Mouse (Mus musculus) forebrain, embryonic 13.5 days (tissue): ENCODE data around the gene Lrrc75b. TPM values are rescaled to one million over a fixed set of nuclear protein-coding genes. Genes with fewer than 3 reads are reported as not detected.

Experiments
- ATAC-seq: fragments of 200-750 bp; cut with Nextera tagmentation; 2 replicates; pipeline ENCODE4 v1.8.0; 2017
- H3K27ac ChIP-seq: fragments of 300-500 bp; sonication (generic); 2 replicates; pipeline ENCODE4 v1.5.1; 2015; ENCODE audit warnings: inconsistent platforms, mild to moderate bottlenecking, moderate library complexity
- H3K27me3 ChIP-seq: fragments of 300-500 bp; sonication (generic); 2 replicates; pipeline ENCODE4 v1.6.1; 2015; ENCODE audit warnings: mild to moderate bottlenecking, inconsistent platforms
- H3K36me3 ChIP-seq: fragments of 300-500 bp; sonication (generic); 2 replicates; pipeline ENCODE4 v1.6.1; 2015; ENCODE audit warnings: mild to moderate bottlenecking, inconsistent platforms; ENCODE audit not compliant: poor library complexity, severe bottlenecking
- H3K4me1 ChIP-seq: fragments of 300-500 bp; sonication (generic); 2 replicates; pipeline ENCODE4 v1.6.1; 2015; ENCODE audit warnings: inconsistent platforms
- H3K4me2 ChIP-seq: fragments of 300-500 bp; sonication (generic); 2 replicates; pipeline ENCODE4 v1.6.1; 2015; ENCODE audit warnings: inconsistent platforms, mild to moderate bottlenecking, moderate library complexity
- H3K4me3 ChIP-seq: fragments of 300-500 bp; sonication (generic); 2 replicates; pipeline ENCODE4 v1.5.1; 2015; ENCODE audit warnings: mild to moderate bottlenecking, inconsistent platforms
- H3K9ac ChIP-seq: fragments of 300-500 bp; sonication (generic); 2 replicates; pipeline ENCODE4 v1.6.1; 2015; ENCODE audit warnings: mild to moderate bottlenecking, inconsistent platforms
- H3K9me3 ChIP-seq: fragments of 300-500 bp; sonication (generic); replicated peaks from 2 replicates; pipeline ENCODE4 v1.6.1; 2016; ENCODE audit warnings: inconsistent platforms
- WGBS: fragments of 180-500 bp; shearing (Covaris S2); methylation state at CpG from one replicate; pipeline ENCODE4 v1.1.7; 2015; 5-methylcytosine and 5-hydroxymethylcytosine counted together
- polyA plus RNA-seq: library from polyadenylated mRNA; unstranded; fragments of >200 nt; fragmentation: Nextera tagmentation; extraction: Ambion mirVana; gene quantifications from 2 replicates; pipeline ENCODE4 v1.2.1, GENCODE M21; 2015

The Lrrc75b gene
- polyA plus RNA-seq, 1 experiment from 2014 or later = 10.4 TPM

GRCm38 (mm10) chr10:75566321-75566720 is 6.2 kb upstream of the Lrrc75b start:
- Histone ChIP-seq H3K4me2 (no peak overlapping the region), H3K27me3 (peaks cover 28% of the 10 kb centered on the region), H3K4me3 (no peak overlapping the region), H3K9ac (no peak overlapping the region), H3K27ac (no peak overlapping the region), H3K4me1 (no peaks in the 10 kb centered on the region), H3K9me3 (no peaks in the 10 kb centered on the region), H3K36me3 (no peaks in the 10 kb centered on the region)
- ATAC-seq = no peak
- WGBS = 86% methylated on average over 5 of the region's 5 CpGs

DNA sequence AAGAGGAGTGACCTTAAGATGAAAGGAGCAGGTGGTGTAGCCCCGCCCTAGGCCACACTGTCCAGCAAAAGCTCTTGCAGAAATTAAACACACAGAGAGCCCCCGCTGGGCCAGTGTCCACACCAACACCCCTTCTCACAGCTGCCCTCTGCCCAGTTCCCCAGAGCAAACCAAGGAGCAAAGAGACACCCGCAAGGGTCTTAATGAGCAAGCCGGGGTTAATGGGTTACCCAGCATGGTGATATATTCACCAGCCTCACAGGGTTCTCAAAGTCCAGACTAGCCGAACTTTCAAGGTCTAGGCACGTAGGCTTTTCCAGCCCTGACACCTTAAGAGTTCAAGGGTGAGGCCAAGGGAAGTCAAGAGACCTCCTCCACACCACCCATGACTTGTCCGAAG is 5.8 kb upstream of the Lrrc75b start:
- H3K9ac ChIP-seq = no peak overlapping the region
- H3K9me3 ChIP-seq = no peaks in the 10 kb centered on the region
- H3K4me1 ChIP-seq = peaks cover 2% of the 10 kb centered on the region; the same call in 1 of the 2 replicates
- H3K27ac ChIP-seq = no peak overlapping the region
- no peaks in the 10 kb centered on the region for H3K36me3 ChIP-seq
- WGBS = 80% methylated on average over 7 of the region's 7 CpGs
- no peak overlapping the region for H3K4me2 ChIP-seq
- H3K4me3 ChIP-seq = no peak overlapping the region
- peaks cover 32% of the 10 kb centered on the region for H3K27me3 ChIP-seq
- ATAC-seq = no peak

GRCm38 (mm10) chr10:75565436-75565835 is 5.3 kb upstream of the Lrrc75b start:
- peaks cover 7% of the 10 kb centered on the region for H3K4me1 ChIP-seq
- H3K9ac ChIP-seq = no peak overlapping the region
- no peak for ATAC-seq
- H3K27me3 ChIP-seq = peaks cover 36% of the 10 kb centered on the region
- H3K36me3 ChIP-seq = no peaks in the 10 kb centered on the region
- H3K9me3 ChIP-seq = no peaks in the 10 kb centered on the region
- 74% methylated on average over 6 of the region's 6 CpGs for WGBS
- no peak overlapping the region for H3K4me2 ChIP-seq
- H3K27ac ChIP-seq = no peak overlapping the region
- H3K4me3 ChIP-seq = no peak overlapping the region

GRCm38 (mm10) chr10:75564687-75565265 is 4.6 kb upstream of the Lrrc75b start:
- Histone ChIP-seq H3K4me1 (peaks cover 11% of the 10 kb centered on the region), H3K4me2 (no peak overlapping the region), H3K9ac (no peak overlapping the region), H3K9me3 (no peaks in the 10 kb centered on the region), H3K4me3 (no peak overlapping the region), H3K36me3 (no peaks in the 10 kb centered on the region), H3K27me3 (peaks cover 39% of the 10 kb centered on the region), H3K27ac (no peak overlapping the region)
- no peak for ATAC-seq
- 91% methylated on average over 12 of the region's 12 CpGs for WGBS

- ATAC-seq = no peak
- Histone ChIP-seq H3K4me2 (no peak overlapping the region), H3K27me3 (peaks cover 34% of the 10 kb centered on the region), H3K4me1 (peaks cover 30% of the 10 kb centered on the region), H3K4me3 (no peak overlapping the region), H3K27ac (no peak overlapping the region), H3K9ac (no peak overlapping the region), H3K36me3 (no peaks in the 10 kb centered on the region), H3K9me3 (no peaks in the 10 kb centered on the region)
- 83% methylated on average over 8 of the region's 8 CpGs for WGBS
Measured at GRCm38 (mm10) chr10:75562596-75562995, 2.5 kb upstream of the Lrrc75b start.

- H3K4me1 ChIP-seq = peaks cover 44% of the 10 kb centered on the region
- no peak for ATAC-seq
- peaks cover 34% of the 10 kb centered on the region for H3K27me3 ChIP-seq
- no peaks in the 10 kb centered on the region for H3K9me3 ChIP-seq
- peak within 1 kb of the TSS; percentile 90 for H3K9ac ChIP-seq
- WGBS = 51% methylated on average over 10 of the region's 10 CpGs
- H3K36me3 ChIP-seq = no peaks in the 10 kb centered on the region
- peak within 1 kb of the TSS; percentile 81 for H3K27ac ChIP-seq
- H3K4me3 ChIP-seq = peak within 1 kb of the TSS; percentile 64
- peak within 1 kb of the TSS; percentile 94 for H3K4me2 ChIP-seq
Measured at GRCm38 (mm10) chr10:75561071-75561654, 1.0 kb upstream of the Lrrc75b start, which contains the start of gene Ggt1. TSS of gene Ggt1 (plus strand) at chr10:75561604.

DNA sequence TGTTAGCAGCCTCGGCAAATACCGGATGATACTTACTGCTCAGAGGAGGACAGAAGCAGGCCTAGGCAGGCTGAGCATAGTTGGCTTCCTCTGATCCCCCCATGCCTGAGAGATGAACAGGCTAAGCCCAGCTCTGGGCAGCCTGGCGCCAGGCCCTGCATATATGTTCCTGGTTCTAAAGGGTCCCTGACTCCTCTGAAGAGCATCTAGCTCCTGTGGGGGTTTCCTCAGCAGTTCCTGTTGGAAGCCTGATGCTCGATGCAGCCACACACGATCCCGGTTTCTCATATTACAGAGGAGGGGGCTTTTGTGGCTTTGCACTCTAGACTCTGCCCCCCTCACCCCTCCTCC is 394 bp upstream of the Lrrc75b start:
- peak overlapping the region; percentile 81 for H3K27ac ChIP-seq
- ATAC-seq = 0 out of 2 replicates have a peak, but pooled peaks have one; percentile 3
- peak overlapping the region; percentile 64 for H3K4me3 ChIP-seq
- WGBS = 11% methylated on average over 6 of the region's 6 CpGs
- H3K9ac ChIP-seq = peak overlapping the region; percentile 90
- H3K4me1 ChIP-seq = peaks cover 51% of the 10 kb centered on the region
- no peaks in the 10 kb centered on the region for H3K9me3 ChIP-seq
- H3K4me2 ChIP-seq = peak overlapping the region; percentile 94
- peaks cover 34% of the 10 kb centered on the region for H3K27me3 ChIP-seq
- H3K36me3 ChIP-seq = no peaks in the 10 kb centered on the region

GRCm38 (mm10) chr10:75559041-75559675 is 972 bp downstream of the Lrrc75b start:
- H3K27me3 ChIP-seq = peaks cover 30% of the 10 kb centered on the region
- peak overlapping the region; percentile 94 for H3K4me2 ChIP-seq
- peak overlapping the region; percentile 64 for H3K4me3 ChIP-seq
- H3K27ac ChIP-seq = peak overlapping the region; percentile 81
- peak overlapping the region; percentile 90 for H3K9ac ChIP-seq
- 3% methylated on average over 14 of the region's 14 CpGs for WGBS
- no peaks in the 10 kb centered on the region for H3K9me3 ChIP-seq
- H3K4me1 ChIP-seq = peaks cover 55% of the 10 kb centered on the region
- H3K36me3 ChIP-seq = peaks cover under 1% of the 10 kb centered on the region; the same call in 1 of the 2 replicates
- ATAC-seq = peak; percentile 3; the same call in 1 of the 2 replicates

DNA sequence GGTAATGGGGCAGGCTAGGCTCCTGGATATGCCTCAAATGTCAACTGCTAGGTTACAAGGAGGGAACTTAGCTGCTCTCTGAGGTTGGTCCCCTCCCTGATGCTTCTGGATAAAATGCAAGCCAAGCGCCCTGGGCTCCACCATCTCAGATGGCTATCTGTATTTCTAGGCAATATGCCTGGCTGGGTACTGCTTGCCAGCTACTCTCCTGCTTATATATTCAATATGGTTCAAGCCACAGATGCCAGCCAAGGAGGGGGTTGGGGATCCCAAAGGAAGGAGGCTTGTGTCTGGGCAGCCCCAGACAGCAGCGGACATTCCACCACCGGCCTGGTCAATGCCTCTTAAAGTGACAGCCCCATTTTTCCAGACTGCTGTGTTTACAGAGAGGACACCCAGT is 1.6 kb downstream of the Lrrc75b start:
- ATAC-seq = peak; percentile 43
- H3K4me2 ChIP-seq = peak overlapping the region; percentile 94
- peaks cover 25% of the 10 kb centered on the region for H3K27me3 ChIP-seq

DNA sequence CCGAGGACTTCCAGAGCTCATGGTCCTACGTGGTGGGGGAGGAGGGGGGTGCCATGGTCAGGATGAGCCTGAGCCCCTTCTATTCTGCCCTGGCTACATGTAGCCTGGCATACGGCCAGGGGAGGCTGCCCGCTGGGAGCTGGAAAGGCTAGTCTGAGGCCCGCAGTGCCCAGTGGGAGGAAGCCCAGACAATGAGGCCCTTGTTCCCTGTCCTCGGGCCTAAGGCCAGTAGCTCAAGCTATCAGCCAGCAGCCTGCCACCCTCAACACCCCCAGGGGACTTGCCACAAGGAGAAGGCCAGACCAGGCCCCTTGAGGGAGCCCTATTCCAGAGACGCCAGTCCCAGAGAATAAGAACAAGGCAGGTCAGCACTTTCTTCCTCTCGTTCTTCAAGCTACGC is 4.1 kb downstream of the Lrrc75b start:
- 21% methylated on average over 9 of the region's 9 CpGs for WGBS
- peaks cover 8% of the 10 kb centered on the region for H3K27me3 ChIP-seq
- peak overlapping the region; percentile 20; the same call in 1 of the 2 replicates for H3K4me2 ChIP-seq
- peaks cover 16% of the 10 kb centered on the region for H3K36me3 ChIP-seq
- H3K27ac ChIP-seq = peak overlapping the region; percentile 69
- no peak overlapping the region for H3K4me3 ChIP-seq
- H3K9ac ChIP-seq = no peak overlapping the region
- peaks cover 54% of the 10 kb centered on the region for H3K4me1 ChIP-seq
- no peaks in the 10 kb centered on the region for H3K9me3 ChIP-seq
- peak; percentile 75 for ATAC-seq

More for the DNA sequence above, 1.6 kb downstream of the Lrrc75b start:
- Histone ChIP-seq H3K4me1 (peaks cover 55% of the 10 kb centered on the region), H3K9me3 (no peaks in the 10 kb centered on the region), H3K4me3 (peak overlapping the region; percentile 64), H3K27ac (peak overlapping the region; percentile 81), H3K9ac (peak overlapping the region; percentile 90), H3K36me3 (peaks cover 7% of the 10 kb centered on the region)
- WGBS = 21% methylated on average over 3 of the region's 3 CpGs

DNA sequence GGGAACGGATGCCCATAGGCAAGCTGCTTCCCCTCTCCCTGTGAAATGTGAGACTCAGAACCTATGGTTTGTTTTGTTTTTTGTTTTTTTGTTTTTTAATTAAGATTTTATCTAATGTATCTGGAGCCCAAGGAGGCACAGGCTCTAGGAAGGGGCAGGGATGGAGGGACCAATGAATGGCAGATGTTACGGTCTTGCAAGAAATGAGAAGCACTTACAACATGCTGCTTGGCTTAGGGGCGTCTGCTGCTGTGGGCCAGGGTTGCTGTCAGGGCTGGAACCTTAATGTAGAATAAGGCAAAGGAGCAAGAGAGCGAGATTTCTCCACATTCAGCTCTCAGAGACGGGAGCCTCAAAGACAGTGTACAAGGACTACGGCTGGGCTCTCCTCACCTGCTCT is 4.6 kb downstream of the Lrrc75b start:
- Histone ChIP-seq H3K36me3 (peaks cover 16% of the 10 kb centered on the region), H3K9ac (no peak overlapping the region), H3K27ac (peak overlapping the region; percentile 69), H3K27me3 (peaks cover 3% of the 10 kb centered on the region), H3K9me3 (no peaks in the 10 kb centered on the region), H3K4me1 (peaks cover 49% of the 10 kb centered on the region), H3K4me2 (0 out of 2 replicates have a peak overlapping the region, but pooled peaks have one; percentile 20), H3K4me3 (no peak overlapping the region)
- WGBS = 68% methylated on average over 6 of the region's 6 CpGs
- no peak for ATAC-seq

DNA sequence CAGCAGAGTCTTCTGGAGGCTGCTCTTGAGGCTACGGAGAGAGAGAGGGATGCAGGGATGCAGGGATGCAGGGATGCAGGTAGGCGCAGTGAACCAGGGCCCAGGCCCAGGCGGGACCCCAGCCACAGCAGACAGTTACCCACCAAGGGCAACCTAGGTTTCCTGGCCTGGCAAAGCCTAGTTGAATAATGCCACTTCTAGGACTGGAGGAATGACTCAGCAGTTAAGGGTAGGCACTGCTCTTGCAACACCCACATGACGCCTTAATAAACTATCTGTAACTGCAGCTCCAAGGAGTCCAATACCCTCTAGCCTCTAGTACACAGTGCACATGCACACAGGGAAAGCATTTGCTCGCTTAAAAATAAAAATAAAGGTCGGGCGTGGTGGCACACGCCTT is 6.0 kb downstream of the Lrrc75b start:
- no peak overlapping the region for H3K9ac ChIP-seq
- peaks cover 16% of the 10 kb centered on the region for H3K36me3 ChIP-seq
- no peaks in the 10 kb centered on the region for H3K9me3 ChIP-seq
- no peak for ATAC-seq
- H3K4me3 ChIP-seq = no peak overlapping the region
- 90% methylated on average over 8 of the region's 8 CpGs for WGBS
- peaks cover 39% of the 10 kb centered on the region for H3K4me1 ChIP-seq
- no peak overlapping the region for H3K4me2 ChIP-seq
- H3K27me3 ChIP-seq = no peaks in the 10 kb centered on the region
- H3K27ac ChIP-seq = no peak overlapping the region
